Mouse (Mus musculus): ENCODE results near the gene Xrcc4.

The Xrcc4 gene

DNA sequence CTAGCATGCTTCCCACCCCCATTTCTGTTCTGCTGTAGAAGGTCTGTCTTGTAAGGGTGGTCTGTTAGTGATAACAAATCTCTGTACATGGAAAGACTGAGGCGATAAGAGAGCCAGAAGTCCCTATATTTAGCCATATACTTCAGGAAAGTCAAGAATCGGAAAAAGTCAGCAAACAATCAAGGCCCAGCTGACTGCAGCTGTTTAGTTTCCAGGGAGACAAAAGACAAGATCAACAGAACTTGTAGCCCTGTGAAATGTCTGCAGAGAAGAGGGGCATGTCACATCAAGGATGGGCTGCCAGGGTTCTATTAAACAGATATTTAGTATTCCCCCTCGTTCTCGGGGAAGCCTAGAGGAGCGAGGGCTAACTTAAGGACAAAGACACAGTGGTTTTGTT, 354.3 kb downstream of the Xrcc4 start:
- no peak for DNase-seq

GRCm38 (mm10) chr13:89726492-89726891, 362.9 kb downstream of the Xrcc4 start:
- no peak for DNase-seq

Data from heart, adult 11 months (tissue).